In the genomic region with DNA sequence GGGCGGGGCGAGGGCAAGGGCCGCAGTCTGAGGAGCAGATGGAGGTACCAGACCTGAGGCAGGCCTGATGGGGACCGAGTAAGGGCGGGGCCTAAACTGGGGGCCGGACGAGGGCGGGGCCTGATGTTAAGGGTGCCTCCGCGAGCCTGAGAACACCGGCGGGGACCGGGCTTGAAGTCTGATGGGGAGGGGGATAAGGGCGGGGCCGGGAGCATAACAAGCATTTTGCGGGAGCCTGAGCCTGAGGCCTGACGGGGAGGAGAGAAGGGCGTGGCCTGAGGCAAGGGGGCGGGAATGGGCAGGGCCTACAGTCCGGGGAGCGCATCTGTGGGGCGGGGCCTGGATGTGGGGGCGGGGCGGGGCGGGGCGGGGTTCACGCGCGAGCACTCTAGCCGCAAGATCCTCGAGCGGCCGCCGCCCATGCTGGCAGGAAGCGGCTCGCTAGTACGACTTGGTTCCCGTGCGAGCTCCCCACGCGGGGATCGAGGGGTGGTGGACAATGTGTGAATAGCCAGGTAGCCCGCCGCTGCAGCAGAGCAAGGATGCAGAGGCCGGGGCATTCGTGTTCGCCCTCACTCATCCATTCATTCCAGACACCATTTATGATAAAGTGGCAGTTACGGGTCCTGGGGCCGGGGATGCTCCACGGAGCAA, we compare ENCODE assay signal across 8 mouse cellular contexts. TPM values are rescaled to one million over a fixed set of nuclear protein-coding genes. Genes with fewer than 3 reads are reported as not detected.
DNase-seq lines count a peak whose midpoint lies in the region; ATAC-seq lines count a peak whose summit lies in the region.

No protein-coding gene starts in this region.

- H3K4me2 ChIP-seq in hindbrain, embryonic 14.5 days (replicated peaks): peak overlapping the region; percentile 85

- H3K4me3 ChIP-seq in hindbrain, embryonic 14.5 days (replicated peaks; ENCODE audit: low read length): peak overlapping the region; percentile 80

- peak overlapping the region; percentile 90 for H3K27ac ChIP-seq in hindbrain, embryonic 14.5 days

- H3K36me3 ChIP-seq in hindbrain, embryonic 14.5 days (replicated peaks; ENCODE audit: control insufficient read depth, insufficient read depth): no peaks in the 10 kb centered on the region

- H3K9me3 ChIP-seq in hindbrain, embryonic 14.5 days (ENCODE audit: control insufficient read depth, low read length): no peaks in the 10 kb centered on the region

- DNase-seq in R1 (ENCODE audit: low read depth, low spot score): peak; percentile 97
- DNase-seq in cerebellum, postnatal 25 days: peak; percentile 95 to 98
- DNase-seq in frontal cortex, postnatal 25 days (ENCODE audit: low spot score in 2 of 2): peak; percentile 71 to 78
- peak; percentile 90 for DNase-seq in hindbrain, embryonic 14.5 days (ENCODE audit: low spot score)
- peak; percentile 89 to 90 for DNase-seq in layer of hippocampus, postnatal 36 days
- peak; percentile 96 for DNase-seq in lung, postnatal 25 days (ENCODE audit: low spot score)
- peak; percentile 71 for DNase-seq in retina, adult 2 months (ENCODE audit: low read depth, low spot score)
- peak; percentile 96 for DNase-seq in thymus, postnatal 25 days

- H3K4me1 ChIP-seq in hindbrain, embryonic 14.5 days (replicated peaks; ENCODE audit: control insufficient read depth, insufficient read depth, low read length): peaks cover 17% of the 10 kb centered on the region

- H3K27me3 ChIP-seq in hindbrain, embryonic 14.5 days (ENCODE audit: control insufficient read depth, insufficient read depth, low read length): 0 out of 2 replicates have a peak, but pooled peaks cover 2% of the 10 kb centered on the region

- H3K9ac ChIP-seq in hindbrain, embryonic 14.5 days: peak overlapping the region; percentile 89

- peak; percentile 96 for ATAC-seq in hindbrain, embryonic 14.5 days (ENCODE audit: low FRiP score)

- 1% methylated on average over 43 of the region's 50 CpGs for WGBS in hindbrain, embryonic 14.5 days

RNA-seq across cellular contexts. Expression of a gene that starts 0.4 kb away (rescaled TPM):
- 24.7 and 33.3 TPM in 2 replicates for polyA plus RNA-seq in hindbrain, embryonic 14.5 days (2014; fragmentation: Nextera tagmentation; extraction: Ambion mirVana)
- 10 to 100 TPM; 44.2 to 49.7 TPM for total RNA-seq in layer of hippocampus, postnatal 36 days (2021)

Comparison
In these comparisons a context has a peak if more than half of its experiments do, and no peak if none do; other contexts are left out.
1. Peak in every context shown above with its lines: DNase-seq, ATAC-seq, H3K4me3 ChIP-seq and H3K27ac ChIP-seq.